Mouse (Mus musculus): ENCODE measurements at regions not wholly inside any gene's neighbourhood (a gene's known extent, or its start where the extent isn't known, plus 50 kb on each side); places are given as distances from the start of the nearest gene placed in this dataset.

DNA sequence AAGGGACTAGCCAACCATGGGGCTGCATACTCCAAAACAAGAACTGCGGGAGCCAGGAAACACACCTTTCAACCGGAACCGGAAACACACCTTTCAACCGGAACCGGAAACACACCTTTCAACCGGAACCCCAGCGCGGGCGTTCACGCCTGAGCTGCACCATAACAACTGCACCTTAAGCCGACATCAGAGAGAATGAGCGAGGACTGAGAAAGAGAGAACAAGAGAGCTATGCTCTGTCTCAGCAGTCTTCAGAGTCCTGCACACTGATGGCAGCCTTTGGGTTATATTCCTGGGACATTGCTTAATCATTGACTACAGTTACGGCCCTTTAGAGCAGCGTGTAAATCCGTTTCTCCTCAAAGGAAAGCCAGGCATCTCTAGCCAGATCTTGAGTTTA, 58.1 kb upstream of the Mark1 start:
- H3K9ac ChIP-seq, result no peak overlapping the region
- H3K36me3 ChIP-seq, result no peaks in the 10 kb centered on the region
- H3K4me3 ChIP-seq (replicated peaks), result no peak overlapping the region
- H3K27ac ChIP-seq (replicated peaks), result no peak overlapping the region
- H3K27me3 ChIP-seq, result no peaks in the 10 kb centered on the region
- no peaks in the 10 kb centered on the region for H3K9me3 ChIP-seq (replicated peaks)
- no peak overlapping the region for H3K4me2 ChIP-seq (replicated peaks)
- WGBS, result 85% methylated on average over 15 of the region's 15 CpGs
- H3K4me1 ChIP-seq, result no peaks in the 10 kb centered on the region
- ATAC-seq (ENCODE audit: insufficient number of reproducible peaks, low FRiP score, low TSS enrichment, low read depth), result no peak

DNA sequence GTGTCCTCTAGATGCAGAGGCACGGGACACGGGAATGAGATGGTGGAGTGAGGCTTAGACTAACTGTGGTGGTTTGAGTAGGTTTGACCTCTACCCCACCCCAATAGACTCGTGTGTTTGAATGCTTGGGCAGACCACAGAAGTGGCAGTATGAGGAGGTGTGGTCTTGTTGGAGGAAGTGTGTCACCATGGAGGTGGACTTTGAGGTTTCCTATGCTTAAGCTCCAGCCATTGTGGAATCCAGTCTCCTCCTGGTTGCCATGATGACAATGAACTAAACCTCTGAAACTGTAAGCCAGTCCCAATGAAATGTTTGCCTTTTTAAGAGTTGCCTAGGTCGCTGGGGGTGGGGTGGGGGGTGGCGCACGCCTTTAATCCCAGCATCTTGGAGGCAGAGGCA, 53.3 kb upstream of the Mark1 start:
- no peaks in the 10 kb centered on the region for H3K27me3 ChIP-seq
- no peak overlapping the region for H3K27ac ChIP-seq (replicated peaks)
- no peak overlapping the region for H3K4me2 ChIP-seq (replicated peaks)
- no peaks in the 10 kb centered on the region for H3K36me3 ChIP-seq
- no peaks in the 10 kb centered on the region for H3K9me3 ChIP-seq (replicated peaks)
- ATAC-seq (ENCODE audit: insufficient number of reproducible peaks, low FRiP score, low TSS enrichment, low read depth), result no peak
- WGBS, result 79% methylated on average over 6 of the region's 6 CpGs
- H3K9ac ChIP-seq, result no peak overlapping the region
- peaks cover 5% of the 10 kb centered on the region; the same call in 1 of the 2 replicates for H3K4me1 ChIP-seq
- no peak overlapping the region for H3K4me3 ChIP-seq (replicated peaks)

DNA sequence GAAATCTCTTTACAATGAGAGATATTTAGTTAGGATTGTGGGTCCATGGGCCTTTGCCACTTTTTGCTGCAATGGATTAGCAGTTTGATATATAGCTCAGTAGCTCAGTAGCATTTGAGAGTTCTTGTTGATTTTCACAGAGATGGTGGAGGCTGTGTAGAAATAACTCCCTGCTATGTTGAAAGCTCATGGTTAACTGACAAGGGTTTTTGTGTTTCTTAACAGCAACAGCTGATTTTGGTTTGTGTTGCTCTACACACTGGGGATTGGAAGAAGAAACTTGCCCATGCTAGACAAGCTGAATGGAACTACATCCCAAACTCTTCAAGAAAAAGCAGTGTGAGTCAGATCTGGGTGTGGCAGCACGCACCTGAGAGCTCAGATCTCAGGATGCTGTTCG, 50.6 kb upstream of the Mark1 start:
- Histone ChIP-seq H3K4me2 (replicated peaks) (no peak overlapping the region), H3K9me3 (replicated peaks) (no peaks in the 10 kb centered on the region), H3K4me3 (replicated peaks) (no peak overlapping the region), H3K27me3 (no peaks in the 10 kb centered on the region), H3K36me3 (no peaks in the 10 kb centered on the region), H3K9ac (no peak overlapping the region), H3K4me1 (peaks cover 8% of the 10 kb centered on the region; the same call in 1 of the 2 replicates), H3K27ac (replicated peaks) (no peak overlapping the region; the same call in 1 of the 2 replicates)
- ATAC-seq (ENCODE audit: insufficient number of reproducible peaks, low FRiP score, low TSS enrichment, low read depth), result no peak
- WGBS, result 56% methylated on average over 2 of the region's 2 CpGs
